Mouse (Mus musculus): ENCODE data around the gene Cyb5r2.

The Cyb5r2 gene

DNA sequence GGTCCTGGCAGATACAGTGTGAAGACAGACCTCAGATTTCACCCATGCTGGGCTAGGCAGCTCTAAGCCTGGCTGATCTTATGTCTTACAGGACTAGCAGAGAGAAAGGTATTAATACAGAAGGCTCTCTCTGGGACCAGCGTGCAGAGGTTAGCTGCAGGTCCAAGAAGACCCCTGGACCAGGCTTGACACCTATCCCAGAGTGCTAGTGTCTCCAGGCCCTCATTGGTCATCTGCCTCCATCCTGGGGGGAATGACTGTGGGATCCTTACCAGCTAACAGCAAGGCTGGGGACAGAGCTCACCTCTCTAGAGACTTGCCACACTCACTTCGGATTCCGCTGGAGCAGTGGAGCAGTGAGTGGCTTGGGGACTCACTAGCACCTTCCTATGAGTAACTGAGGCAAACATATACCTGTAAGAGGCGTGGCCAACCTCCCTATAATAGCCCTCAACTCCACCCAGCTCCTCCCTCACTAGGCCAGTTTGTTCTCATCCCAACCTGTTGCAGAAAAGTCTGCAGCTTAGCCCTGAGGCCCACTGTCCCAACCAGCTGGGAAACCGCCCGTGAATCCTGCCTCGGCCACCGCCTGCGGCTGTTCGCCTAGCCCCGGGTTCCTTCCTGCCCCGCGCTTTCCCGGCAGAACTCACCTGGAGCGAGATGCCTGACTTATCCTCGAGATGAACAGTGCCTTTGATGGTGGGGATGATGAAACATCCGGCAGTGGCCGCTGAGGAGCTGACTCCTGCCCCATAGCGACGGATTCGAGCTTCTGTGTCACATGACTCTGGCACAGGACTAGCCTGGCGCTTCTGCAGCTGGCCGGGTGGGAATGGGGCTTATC is at the start of gene Cyb5r2:
Gene Cyb5r2 (minus strand): TSS at position 725 of the 844 bp plus-strand sequence.
- DNase-seq (ENCODE audit: low spot score), result no peak

DNA sequence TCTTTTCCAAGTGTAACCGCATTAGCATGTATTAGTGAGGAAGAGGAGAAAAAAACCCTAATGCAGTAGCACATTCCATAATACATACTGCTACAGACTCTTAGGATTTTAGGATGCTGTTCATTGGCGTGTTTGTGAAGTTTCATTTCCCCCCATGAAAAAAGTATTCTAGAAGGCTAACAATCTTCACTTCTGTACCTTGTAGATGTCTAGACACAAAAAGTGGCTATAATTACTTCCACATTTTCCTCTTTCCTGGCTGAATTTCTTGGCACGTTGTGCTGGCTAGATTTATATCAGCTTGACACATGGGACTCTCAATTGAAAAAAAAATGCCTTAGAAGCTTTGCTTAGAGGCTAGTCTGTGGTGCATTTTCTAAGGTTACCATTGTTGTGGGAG is 44.3 kb upstream of the Cyb5r2 start:
- DNase-seq (ENCODE audit: low spot score), result no peak

DNA sequence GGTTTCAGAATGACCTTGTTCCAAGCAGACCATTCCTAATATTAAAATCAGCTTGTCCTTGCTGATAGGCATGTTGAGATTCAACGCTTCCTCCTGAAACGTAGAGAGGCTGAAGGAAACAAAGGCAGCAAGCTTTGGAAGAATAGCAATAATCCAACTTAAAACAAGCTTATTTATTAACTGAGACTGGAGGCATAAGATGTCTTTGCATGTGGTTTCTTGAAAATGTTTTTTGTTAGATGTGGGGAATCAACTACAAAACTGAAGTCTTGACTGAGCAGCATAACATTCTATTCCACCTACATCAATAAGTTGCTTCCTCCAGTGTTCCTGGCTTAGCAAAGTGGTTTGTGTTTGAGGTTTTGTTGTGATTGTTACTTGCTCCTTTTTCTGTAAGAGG is 43.3 kb upstream of the Cyb5r2 start, which contains the start of gene Ovch2:
Gene Ovch2 (minus strand): TSS at position 101 of the 400 bp plus-strand sequence.
- DNase-seq (ENCODE audit: low spot score), result no peak

DNA sequence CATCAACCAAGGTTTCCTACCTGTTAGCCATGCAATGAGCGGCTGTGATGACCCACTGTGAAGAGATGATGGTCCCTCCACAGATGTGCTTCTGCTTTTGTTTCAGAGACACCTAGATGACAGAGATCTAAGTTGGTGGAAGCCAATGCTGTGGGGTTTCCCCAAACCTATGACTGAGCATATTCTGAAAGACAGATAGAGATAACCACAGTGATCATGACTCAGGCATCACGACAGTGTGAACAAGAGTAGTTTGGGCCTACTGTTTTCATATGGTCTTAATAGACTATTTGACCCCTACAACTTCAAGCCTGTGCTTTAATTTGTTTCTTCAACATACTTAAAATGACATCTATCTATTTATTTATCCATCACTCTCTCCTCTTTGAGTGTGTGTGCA is 38.7 kb upstream of the Cyb5r2 start:
- DNase-seq (ENCODE audit: low spot score), result no peak

DNA sequence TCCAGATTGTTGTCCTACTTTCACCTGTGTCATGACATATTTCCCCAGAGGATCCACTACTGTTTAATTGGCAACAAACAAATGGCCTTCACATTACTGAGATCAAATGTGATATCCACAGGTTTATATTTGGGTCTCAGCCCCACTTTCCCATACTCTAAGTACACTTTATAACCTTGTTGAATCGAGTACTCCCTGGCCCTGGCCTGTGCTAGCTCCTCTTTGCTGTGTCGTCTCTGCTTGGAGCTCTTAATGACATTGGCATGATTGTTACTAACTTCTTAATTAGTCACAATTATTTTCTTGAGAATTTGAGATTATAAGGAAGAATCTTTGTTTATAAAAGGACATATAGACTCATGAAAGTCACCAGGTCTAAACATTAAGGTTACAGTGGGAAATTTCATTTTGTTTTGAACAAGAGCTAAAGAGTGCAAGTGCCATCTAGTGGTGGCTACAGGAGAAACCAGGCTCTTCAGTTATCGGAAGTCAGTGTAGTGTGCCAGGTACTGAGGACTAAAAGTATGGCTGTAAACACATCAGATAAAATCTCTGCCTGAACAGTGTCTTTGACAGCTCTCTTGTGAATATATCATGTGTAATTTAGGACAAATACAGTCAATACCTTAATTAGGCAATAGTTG is 30.3 kb upstream of the Cyb5r2 start:
- DNase-seq (ENCODE audit: low spot score), result no peak

DNA sequence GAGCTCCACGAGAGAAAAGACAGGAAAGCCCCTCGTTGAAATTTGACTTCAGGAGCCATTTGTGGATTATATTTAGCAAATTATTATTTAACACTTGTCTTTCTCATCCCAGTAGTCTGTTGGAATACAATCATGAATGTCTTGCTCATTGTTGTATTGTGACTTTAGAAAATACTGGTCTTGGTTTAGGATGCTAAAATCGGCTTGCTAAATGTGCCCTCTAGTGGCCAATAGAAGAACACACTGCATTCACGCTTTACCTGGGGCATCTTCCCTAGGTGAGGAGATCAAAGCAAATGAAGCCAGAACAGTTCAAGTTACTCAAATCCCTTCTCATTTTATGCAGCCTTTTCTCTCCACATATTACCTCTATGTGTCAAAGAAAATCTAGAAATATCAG is 21.8 kb upstream of the Cyb5r2 start:
- DNase-seq (ENCODE audit: low spot score), result no peak

DNA sequence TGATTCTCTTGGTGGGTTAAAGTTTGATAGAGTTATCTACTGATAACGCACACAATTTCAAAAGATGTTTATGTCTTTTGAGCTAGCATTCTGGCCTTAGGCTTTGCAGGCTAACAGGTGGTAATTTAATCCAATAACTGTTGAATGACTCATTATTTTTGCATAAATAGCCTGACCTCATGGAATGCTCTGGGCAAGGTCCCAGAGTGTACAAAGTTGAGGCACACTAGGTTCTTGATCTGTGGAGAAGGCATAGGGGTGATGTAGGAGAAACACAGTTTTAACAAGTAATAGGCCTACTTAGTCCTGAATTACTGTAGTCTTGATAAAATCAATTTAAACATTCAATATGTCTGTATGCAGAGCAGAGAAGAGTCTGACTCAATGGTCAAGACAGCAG is 20.4 kb upstream of the Cyb5r2 start:
- no peak for DNase-seq (ENCODE audit: low spot score)

DNA sequence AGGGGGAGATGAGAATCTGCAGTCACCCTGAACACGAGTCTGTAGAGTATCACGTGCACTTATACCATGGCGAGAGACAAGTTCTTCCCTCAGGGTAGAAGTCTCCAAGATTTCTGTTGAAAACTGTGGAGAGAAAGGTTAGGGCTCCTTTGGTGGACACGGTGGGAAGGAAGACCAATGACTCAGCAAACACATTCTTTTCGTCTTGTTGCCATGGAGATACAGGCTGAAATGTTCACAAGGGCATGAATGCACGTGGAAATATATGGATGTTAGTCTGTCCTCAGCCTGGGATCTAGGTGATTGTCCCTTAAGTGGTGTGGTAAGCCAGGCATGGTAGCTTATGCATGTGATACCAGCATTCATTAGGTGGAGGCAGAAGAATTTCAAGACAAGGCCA is 13.0 kb upstream of the Cyb5r2 start:
- DNase-seq (ENCODE audit: low spot score), result no peak

DNA sequence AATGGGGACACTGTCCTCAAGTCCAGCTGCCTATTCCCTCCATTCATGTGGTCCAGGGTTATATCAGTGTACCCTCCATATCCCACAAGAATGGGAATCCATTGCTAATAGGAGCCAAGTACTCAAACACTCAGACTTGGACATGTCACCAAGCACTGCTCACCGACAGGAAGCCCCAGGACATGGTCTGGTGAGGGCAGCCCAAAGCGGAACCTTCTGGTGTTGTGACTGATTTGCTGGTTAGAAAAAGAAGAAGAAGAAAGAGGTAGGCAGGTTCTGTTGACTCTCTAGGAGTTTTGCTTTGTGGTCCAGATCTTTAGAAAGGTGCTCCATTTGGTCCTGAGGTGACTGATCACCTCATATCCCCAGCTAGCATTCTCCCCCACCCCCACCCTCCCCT is 1.1 kb downstream of the Cyb5r2 start:
- no peak for DNase-seq (ENCODE audit: low spot score)

DNA sequence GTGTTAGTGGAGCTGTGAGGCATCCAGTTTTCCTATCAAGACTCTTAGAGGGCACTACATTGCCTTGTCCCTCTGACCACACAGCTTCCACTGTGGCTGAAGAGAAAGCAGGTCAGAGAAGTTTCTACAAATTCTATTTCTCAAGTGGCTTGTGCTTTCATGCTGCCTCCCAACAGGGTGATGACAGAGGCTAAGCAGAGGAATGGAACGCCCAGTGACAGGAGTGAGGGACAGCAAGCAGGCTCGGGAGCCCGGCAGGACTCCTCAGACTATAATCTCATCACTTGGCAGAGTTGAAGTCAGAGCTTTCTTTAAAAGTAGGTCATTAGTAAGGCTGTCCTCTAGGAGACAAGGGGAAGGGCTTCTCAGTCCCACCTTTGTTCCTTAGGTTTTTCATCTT is 1.9 kb downstream of the Cyb5r2 start:
- DNase-seq (ENCODE audit: low spot score), result no peak

DNA sequence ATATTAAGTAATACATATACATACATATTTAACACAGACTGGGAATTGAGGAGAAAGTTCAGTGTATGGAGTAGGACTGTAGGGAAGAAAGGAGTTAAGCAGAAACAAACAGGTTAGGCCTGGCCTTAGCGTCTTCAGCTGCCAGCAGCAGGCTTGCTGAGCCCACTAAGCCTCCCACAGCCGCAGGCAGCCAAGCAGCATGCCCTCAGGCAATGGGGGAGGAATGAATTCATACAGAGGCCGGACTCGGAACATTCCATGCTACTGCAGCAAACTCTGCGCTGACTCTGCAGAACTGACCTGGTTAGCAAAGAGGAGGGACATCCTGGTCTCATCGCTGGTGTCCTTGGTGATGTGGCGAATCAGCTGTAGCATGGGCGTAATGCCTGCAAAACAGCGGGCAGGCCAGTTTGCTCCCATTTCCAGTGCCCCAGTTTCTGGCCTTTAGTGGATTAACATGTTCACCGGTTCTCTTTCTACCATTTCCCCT is 5.8 kb downstream of the Cyb5r2 start:
- no peak for DNase-seq (ENCODE audit: low spot score)

DNA sequence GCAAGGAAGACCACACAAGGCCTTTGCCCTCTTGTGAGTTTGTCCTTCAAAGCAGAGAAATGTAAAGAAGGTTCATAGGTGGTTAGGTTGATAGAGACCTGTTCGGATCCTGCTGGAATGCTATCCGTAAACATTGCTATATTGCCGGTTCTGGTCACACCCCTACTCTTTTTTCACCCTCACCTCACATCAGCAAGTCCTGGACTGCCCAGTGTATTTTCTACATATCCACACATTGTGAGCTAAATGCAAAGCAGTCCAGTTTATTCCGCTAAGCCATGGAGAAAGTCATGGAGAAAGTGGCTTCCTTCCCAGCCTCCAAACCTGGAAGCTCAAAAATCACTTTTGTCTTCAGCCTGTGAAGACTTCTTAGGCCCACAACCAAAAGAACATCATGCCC is 8.1 kb downstream of the Cyb5r2 start:
- DNase-seq (ENCODE audit: low spot score), result no peak

DNA sequence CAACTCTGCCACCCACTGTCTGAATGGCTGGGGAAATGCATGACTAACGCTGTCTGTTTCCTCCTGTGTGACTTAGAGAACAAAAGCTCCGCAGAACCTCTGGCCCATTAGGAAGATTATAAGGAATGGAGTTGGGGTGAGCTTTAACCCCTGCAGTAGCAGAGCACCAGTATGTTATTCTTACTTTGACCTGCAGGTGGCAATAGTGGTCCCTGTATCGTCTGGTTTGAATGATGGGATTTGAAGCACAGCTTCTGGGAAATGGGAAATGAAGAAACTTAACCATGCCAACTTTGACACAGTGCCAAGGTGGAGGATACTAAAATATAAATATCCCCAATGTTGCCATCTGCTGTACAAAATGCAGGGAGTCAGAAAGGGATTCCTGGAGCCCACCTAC is 8.6 kb downstream of the Cyb5r2 start:
- no peak for DNase-seq (ENCODE audit: low spot score)

DNA sequence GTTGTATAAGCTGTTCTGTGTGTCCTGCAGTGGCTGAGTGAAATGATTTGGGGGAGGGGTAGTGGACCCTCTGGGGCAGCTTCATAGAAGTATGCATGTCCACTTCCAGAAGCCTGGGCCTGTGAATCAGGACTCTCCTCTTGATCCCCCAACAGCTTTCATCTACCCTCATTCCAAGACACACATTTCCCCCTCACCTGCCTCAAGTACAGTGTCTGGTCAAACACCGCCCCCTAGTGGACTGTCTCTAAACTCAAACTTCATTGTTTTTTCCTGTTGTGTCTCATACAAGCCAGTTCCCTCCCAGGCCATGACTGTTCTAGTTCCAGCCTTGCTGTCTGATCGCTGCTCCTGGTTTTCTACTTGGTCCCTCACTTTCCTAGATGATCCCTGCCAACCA is 9.9 kb downstream of the Cyb5r2 start:
- peak; percentile 83 for DNase-seq (ENCODE audit: low spot score)

DNA sequence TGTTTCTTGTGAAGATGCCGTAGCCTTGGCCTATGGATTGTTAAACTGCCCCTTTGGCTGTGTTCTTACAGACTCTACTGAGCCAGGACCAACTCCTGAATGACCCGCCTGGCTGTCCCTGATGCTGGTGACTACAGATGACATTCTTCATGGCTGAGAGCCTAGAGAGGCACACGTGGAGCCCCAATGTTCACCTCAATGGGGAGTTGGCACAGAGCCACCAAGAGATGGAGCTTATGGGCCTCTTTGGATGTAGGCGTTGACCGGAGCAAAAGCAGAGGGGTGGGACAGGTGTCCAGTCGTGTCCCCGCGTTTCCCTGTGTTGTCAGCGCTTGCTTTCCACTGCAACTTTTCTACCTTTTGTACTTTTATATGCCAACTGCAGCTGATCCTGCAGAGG is 10.4 kb downstream of the Cyb5r2 start:
- no peak for DNase-seq (ENCODE audit: low spot score)

DNA sequence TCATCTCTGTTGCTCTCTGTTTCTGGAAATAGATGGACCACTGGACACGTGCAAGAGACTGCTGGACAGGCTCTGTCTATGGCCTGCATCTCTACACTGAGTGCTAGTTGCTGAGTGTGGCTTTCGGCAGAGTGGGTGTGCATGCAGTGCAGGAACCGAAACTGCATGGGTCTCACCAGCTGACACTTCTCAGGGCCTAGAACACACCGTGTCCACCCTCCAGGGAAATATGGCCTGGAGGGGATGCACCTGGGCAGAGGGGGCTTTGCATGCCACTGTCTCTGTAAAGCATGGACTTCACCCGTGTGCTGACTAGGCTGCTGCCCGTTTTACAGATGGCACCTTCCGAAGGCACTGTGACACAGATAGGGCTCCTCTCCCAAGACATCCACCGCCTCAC is 11.8 kb downstream of the Cyb5r2 start:
- no peak for DNase-seq (ENCODE audit: low spot score)

DNA sequence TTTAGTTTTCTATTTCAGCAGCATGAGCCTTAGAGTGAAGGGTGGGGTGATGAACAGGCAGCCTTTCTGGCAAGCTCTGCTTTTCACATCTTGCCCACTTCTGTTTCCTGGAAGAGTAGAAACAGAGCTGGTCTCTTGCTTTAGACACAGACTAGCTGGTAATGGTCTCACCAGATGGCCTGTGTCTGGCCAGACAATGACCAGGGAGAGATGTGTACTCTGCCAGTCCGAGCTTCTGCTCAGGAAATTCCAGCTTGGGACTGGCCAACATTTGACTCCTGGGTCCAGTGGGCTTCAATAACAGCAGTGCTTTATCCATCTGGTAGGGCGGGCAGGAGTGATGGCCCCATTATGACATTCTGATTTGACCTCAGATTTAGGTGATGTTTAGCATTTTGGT is 12.7 kb downstream of the Cyb5r2 start:
- DNase-seq (ENCODE audit: low spot score), result no peak

DNA sequence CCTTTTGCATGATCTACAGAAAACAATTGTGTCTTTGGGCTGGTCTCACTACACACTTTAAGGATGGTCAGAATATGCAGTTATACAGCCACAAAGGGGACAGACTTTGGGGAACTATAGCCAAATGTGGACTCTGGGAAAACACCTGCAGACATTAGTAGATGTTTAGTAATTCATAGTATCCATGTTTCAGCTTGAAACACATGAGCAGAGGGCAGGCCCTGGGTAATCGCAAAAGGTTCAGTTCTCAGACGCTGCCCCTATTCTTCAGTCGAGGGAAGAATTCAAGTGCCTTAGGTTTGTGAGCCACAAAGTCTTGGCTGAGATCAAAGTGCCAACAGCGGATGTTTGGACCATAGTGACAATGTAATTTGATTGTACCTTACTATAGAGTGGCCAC is 13.4 kb downstream of the Cyb5r2 start:
- no peak for DNase-seq (ENCODE audit: low spot score)

DNA sequence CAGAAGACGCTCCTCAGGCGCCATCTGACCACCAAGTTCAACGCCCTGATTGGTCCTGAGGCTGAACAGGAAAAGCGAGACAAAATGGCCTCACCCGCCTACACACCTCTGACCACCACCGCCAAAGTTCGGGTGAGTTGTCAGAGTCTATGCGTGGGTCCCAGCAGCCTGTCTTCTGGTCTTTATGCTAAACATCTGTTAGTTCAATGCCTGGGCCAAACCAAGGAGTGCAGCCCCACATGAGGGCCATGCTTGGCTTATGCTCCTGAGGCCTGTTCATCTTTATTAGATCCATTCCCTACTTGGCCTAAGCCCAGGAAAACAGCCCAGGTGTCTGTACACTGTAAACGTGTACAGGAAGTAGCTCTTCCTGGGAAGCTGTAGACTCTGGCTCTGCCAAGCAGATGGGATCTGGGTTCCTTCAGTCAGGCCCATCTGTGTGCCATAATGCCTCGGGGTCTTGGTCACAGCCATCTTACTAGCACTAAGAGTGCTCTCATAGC is 14.8 kb downstream of the Cyb5r2 start:
- DNase-seq (ENCODE audit: low spot score), result peak; percentile 25

DNA sequence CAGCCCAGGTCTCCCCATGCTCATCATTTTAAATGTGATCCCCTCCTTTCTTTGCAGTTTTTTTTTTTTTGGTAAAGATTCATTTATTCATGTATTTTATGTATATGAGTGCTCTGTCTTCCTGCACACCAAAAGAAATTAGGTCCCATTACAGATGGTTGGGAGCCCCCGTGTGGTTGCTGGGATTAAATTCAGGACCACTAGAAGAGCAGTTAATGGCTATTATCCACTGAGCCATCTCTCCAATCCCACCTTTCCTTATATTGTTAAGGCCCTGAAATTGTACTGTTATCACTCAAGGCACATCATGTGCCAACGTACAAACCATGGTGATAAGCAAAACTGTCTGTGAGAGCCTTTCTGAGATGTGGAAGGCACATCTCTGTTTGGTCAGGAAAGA is 19.1 kb downstream of the Cyb5r2 start:
- no peak for DNase-seq (ENCODE audit: low spot score)

DNA sequence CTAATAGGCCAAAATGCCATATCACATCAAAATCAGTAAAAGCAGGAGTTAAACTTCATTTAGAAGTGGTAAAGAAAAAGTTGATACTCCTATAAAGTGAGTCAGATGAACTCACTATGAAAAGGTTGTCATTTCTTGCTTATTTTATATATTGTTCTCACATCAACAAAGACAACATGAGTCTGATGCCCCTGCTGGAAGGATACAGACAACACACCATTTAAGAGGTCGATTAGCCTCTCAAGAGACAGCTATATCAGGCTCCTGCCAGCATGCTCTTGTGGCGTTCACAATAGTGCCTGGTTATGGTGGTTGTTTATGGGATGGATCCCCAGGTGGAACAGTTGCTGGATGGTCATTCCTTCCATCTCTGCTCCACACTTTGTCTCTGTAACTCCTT is 24.7 kb downstream of the Cyb5r2 start:
- no peak for DNase-seq (ENCODE audit: low spot score)

DNA sequence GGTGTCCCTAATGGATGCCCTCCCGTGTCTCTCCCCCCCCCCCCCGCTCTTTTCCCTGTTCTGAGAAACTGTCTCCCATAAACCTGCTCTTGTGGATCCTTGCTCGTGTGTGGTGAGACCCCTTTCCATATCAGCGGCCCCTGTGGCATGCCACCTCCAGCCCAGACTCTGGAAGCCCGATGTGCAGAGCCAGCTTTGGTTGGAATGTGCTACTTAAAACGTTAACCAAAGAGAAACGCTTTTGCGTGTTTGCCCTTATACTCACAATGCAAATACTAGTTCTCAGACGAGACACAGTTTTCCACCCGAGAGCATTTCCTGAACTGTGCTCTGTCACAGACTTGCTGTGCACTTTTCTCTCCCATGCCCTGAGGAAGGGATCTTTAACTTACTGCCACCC is 27.2 kb downstream of the Cyb5r2 start:
- DNase-seq (ENCODE audit: low spot score), result no peak

DNA sequence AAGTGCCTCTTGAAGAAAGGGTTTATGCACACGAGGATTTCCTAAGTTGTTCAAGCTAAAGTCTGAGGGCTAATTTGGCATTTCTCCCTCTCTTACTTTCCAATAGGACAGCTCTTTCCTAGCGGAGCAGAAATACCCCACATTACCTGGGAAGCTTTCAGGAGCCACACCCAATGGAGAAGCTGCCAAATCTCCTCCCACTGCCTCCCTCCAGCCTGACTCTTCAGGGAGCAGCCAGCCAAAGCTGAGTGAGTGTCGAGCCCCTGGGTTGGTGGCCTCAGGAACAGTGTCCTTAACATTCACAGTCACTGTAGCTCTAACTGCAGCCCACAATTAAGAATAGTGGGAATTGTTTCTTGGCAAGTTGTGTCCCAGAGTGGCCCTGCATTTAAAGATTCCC is 30.3 kb downstream of the Cyb5r2 start:
- DNase-seq (ENCODE audit: low spot score), result no peak

Measured in testis, postnatal 10 days (tissue).